Mouse (Mus musculus): Measurements from ENCODE around the gene Otub2.

The Otub2 gene

GRCm38 (mm10) chr12:103388505-103389347 lies at the start of gene Otub2:
TSS of gene Otub2 (plus strand) at chr12:103388682.
- DNase-seq = peak; percentile 96

GRCm38 (mm10) chr12:103341212-103341611 lies 47.3 kb upstream of the Otub2 start:
- no peak for DNase-seq

- DNase-seq = no peak
Observed at GRCm38 (mm10) chr12:103343456-103343855, 45.0 kb upstream of the Otub2 start.

GRCm38 (mm10) chr12:103344934-103345333 lies 43.5 kb upstream of the Otub2 start:
- no peak for DNase-seq

GRCm38 (mm10) chr12:103346945-103347344 lies 41.5 kb upstream of the Otub2 start:
- DNase-seq = no peak

GRCm38 (mm10) chr12:103347406-103347805 lies 41.1 kb upstream of the Otub2 start:
- no peak for DNase-seq

GRCm38 (mm10) chr12:103348506-103348905 lies 40.0 kb upstream of the Otub2 start:
- peak; percentile 88 for DNase-seq

GRCm38 (mm10) chr12:103352735-103353134 lies 35.7 kb upstream of the Otub2 start:
- no peak for DNase-seq

- peak; percentile 14 for DNase-seq
Observed at GRCm38 (mm10) chr12:103353538-103353937, 34.9 kb upstream of the Otub2 start.

GRCm38 (mm10) chr12:103355746-103356414 lies 32.6 kb upstream of the Otub2 start, which contains the start of gene Asb2:
TSS of gene Asb2 (minus strand) at chr12:103356001.
- peak; percentile 26 for DNase-seq

GRCm38 (mm10) chr12:103356415-103356748 lies 32.1 kb upstream of the Otub2 start:
- DNase-seq = no peak

- DNase-seq = no peak
Observed at GRCm38 (mm10) chr12:103358216-103358615, 30.3 kb upstream of the Otub2 start.

- no peak for DNase-seq
Observed at GRCm38 (mm10) chr12:103358951-103359801, 29.3 kb upstream of the Otub2 start.

- DNase-seq = no peak
Observed at GRCm38 (mm10) chr12:103360812-103361211, 27.7 kb upstream of the Otub2 start.

GRCm38 (mm10) chr12:103361539-103362307 lies 26.8 kb upstream of the Otub2 start:
- no peak for DNase-seq

- no peak for DNase-seq
Observed at GRCm38 (mm10) chr12:103362336-103362735, 26.1 kb upstream of the Otub2 start.

GRCm38 (mm10) chr12:103367171-103367570 lies 21.3 kb upstream of the Otub2 start:
- DNase-seq = no peak

GRCm38 (mm10) chr12:103367620-103368325 lies 20.7 kb upstream of the Otub2 start:
- peak; percentile 82 for DNase-seq

GRCm38 (mm10) chr12:103368326-103368669 lies 20.2 kb upstream of the Otub2 start:
- no peak for DNase-seq

- no peak for DNase-seq
Observed at GRCm38 (mm10) chr12:103368777-103369176, 19.7 kb upstream of the Otub2 start.

GRCm38 (mm10) chr12:103370861-103371260 lies 17.6 kb upstream of the Otub2 start:
- DNase-seq = no peak

GRCm38 (mm10) chr12:103371711-103372110 lies 16.8 kb upstream of the Otub2 start:
- peak; percentile 70 for DNase-seq

Data from lung, postnatal 14 days (tissue).